Mouse (Mus musculus) kidney, postnatal 0 days (tissue): ENCODE results near the gene Grin2c. TPM values are rescaled to one million over a fixed set of nuclear protein-coding genes. Genes with fewer than 3 reads are reported as not detected.
A peak's percentile ranks its signal among the peaks of the same experiment; 100 is the strongest.

ENCODE experiments used
- ATAC-seq: fragments of 200-750 bp; cut with Nextera tagmentation; replicated peaks from 2 replicates; pipeline ENCODE4 v1.8.0; 2017; ENCODE audit warnings: low read depth, moderate number of reproducible peaks, moderate TSS enrichment, moderate library complexity; ENCODE audit not compliant: low FRiP score
- DNase-seq: peaks from one replicate; pipeline ENCODE4 v3.0.0-alpha.2; 2016; ENCODE audit warnings: low spot score
- H3K27ac ChIP-seq: fragments of 300-500 bp; sonication (generic); 2 replicates; pipeline ENCODE4 v1.5.1; 2014; ENCODE audit warnings: mild to moderate bottlenecking
- H3K27me3 ChIP-seq: fragments of 300-500 bp; sonication (generic); 2 replicates; pipeline ENCODE4 v1.6.1; 2014; ENCODE audit warnings: low read length, mixed read lengths; ENCODE audit not compliant: insufficient read depth
- H3K36me3 ChIP-seq: fragments of 300-500 bp; sonication (generic); 2 replicates; pipeline ENCODE4 v1.6.1; 2014; ENCODE audit warnings: low read length, mixed read lengths; ENCODE audit not compliant: insufficient read depth
- H3K4me1 ChIP-seq: fragments of 300-500 bp; sonication (generic); replicated peaks from 2 replicates; pipeline ENCODE4 v1.6.1; 2014; ENCODE audit warnings: antibody characterized with exemption, low read length, mixed read lengths; ENCODE audit not compliant: insufficient read depth
- H3K4me2 ChIP-seq: fragments of 300-500 bp; sonication (generic); 2 replicates; pipeline ENCODE4 v1.6.1; 2014; ENCODE audit warnings: mild to moderate bottlenecking, low read length, moderate library complexity, mixed read lengths
- H3K4me3 ChIP-seq: fragments of 300-500 bp; sonication (generic); replicated peaks from 2 replicates; pipeline ENCODE4 v1.5.1; 2014; ENCODE audit warnings: low read depth, low read length
- H3K9ac ChIP-seq: fragments of 300-500 bp; sonication (generic); 2 replicates; pipeline ENCODE4 v1.6.1; 2014; ENCODE audit warnings: low read depth, low read length
- H3K9me3 ChIP-seq: fragments of 300-500 bp; sonication (generic); replicated peaks from 2 replicates; pipeline ENCODE4 v1.6.1; 2016; ENCODE audit warnings: low read length, inconsistent platforms, mixed read lengths
- CTCF ChIP-seq: IDR thresholded peaks from 2 replicates; pipeline ENCODE4 v1.5.1; 2016; ENCODE audit warnings: antibody characterized with exemption, low read depth, mild to moderate bottlenecking, moderate library complexity
- WGBS: fragments of 180-500 bp; shearing (Covaris S2); extraction: QIAGEN DNeasy Blood & Tissue Kit; methylation state at CpG from one replicate; pipeline ENCODE4 v1.1.7; 2014; 5-methylcytosine and 5-hydroxymethylcytosine counted together
- polyA plus RNA-seq: library from polyadenylated mRNA; unstranded; fragments of >200 nt; fragmentation: Nextera tagmentation; extraction: Ambion mirVana; gene quantifications from 2 replicates; pipeline ENCODE4 v1.2.1, GENCODE M21; 2015

The Grin2c gene
- polyA plus RNA-seq, 1 experiment from 2014 or later, result not detected

- Histone ChIP-seq H3K9ac (no peak overlapping the region), H3K4me1 (no peaks in the 10 kb centered on the region), H3K36me3 (no peaks in the 10 kb centered on the region), H3K4me2 (no peak overlapping the region), H3K4me3 (no peak overlapping the region), H3K27me3 (0 out of 2 replicates have a peak, but pooled peaks cover 3% of the 10 kb centered on the region), H3K9me3 (no peaks in the 10 kb centered on the region), H3K27ac (no peak overlapping the region)
- 50% methylated on average over 6 of the region's 6 CpGs for WGBS
- DNase-seq, result no peak
- no peak for TF ChIP-seq CTCF
- ATAC-seq, result no peak
These were observed 41.7 kb downstream of the Grin2c start for GRCm38 (mm10) chr11:115225301-115225700.

GRCm38 (mm10) chr11:115224889-115225288 lies 42.2 kb downstream of the Grin2c start:
- ATAC-seq, result 0 out of 2 replicates have a peak, but pooled peaks have one; percentile 14
- Histone ChIP-seq H3K9ac (no peak overlapping the region), H3K4me2 (no peak overlapping the region), H3K36me3 (no peaks in the 10 kb centered on the region), H3K4me1 (no peaks in the 10 kb centered on the region), H3K27me3 (0 out of 2 replicates have a peak, but pooled peaks cover 3% of the 10 kb centered on the region), H3K9me3 (no peaks in the 10 kb centered on the region), H3K27ac (no peak overlapping the region), H3K4me3 (no peak overlapping the region)
- peak; percentile 70 for TF ChIP-seq CTCF
- peak; percentile 73 for DNase-seq
- WGBS, result 51% methylated on average over 8 of the region's 8 CpGs

GRCm38 (mm10) chr11:115223877-115224276 lies 43.2 kb downstream of the Grin2c start:
- no peaks in the 10 kb centered on the region for H3K9me3 ChIP-seq
- DNase-seq, result no peak
- H3K4me1 ChIP-seq, result 0 out of 2 replicates have a peak, but pooled peaks cover 4% of the 10 kb centered on the region
- H3K36me3 ChIP-seq, result no peaks in the 10 kb centered on the region
- H3K4me2 ChIP-seq, result no peak overlapping the region
- WGBS, result 75% methylated on average over 6 of the region's 6 CpGs
- no peak overlapping the region for H3K9ac ChIP-seq
- TF ChIP-seq CTCF, result no peak
- no peak overlapping the region for H3K27ac ChIP-seq
- no peaks in the 10 kb centered on the region for H3K27me3 ChIP-seq
- ATAC-seq, result no peak
- no peak overlapping the region for H3K4me3 ChIP-seq

GRCm38 (mm10) chr11:115223451-115223850 lies 43.6 kb downstream of the Grin2c start:
- no peaks in the 10 kb centered on the region for H3K36me3 ChIP-seq
- no peak overlapping the region for H3K27ac ChIP-seq
- H3K27me3 ChIP-seq, result no peaks in the 10 kb centered on the region
- DNase-seq, result no peak
- 0 out of 2 replicates have a peak, but pooled peaks cover 4% of the 10 kb centered on the region for H3K4me1 ChIP-seq
- WGBS, result 77% methylated on average over 11 of the region's 11 CpGs
- H3K9me3 ChIP-seq, result no peaks in the 10 kb centered on the region
- no peak for ATAC-seq
- H3K4me3 ChIP-seq, result no peak overlapping the region
- no peak overlapping the region for H3K9ac ChIP-seq
- H3K4me2 ChIP-seq, result no peak overlapping the region
- TF ChIP-seq CTCF, result no peak

- 26% methylated on average over 5 of the region's 5 CpGs for WGBS
- ATAC-seq, result no peak
- no peak overlapping the region for H3K9ac ChIP-seq
- H3K4me3 ChIP-seq, result no peak overlapping the region
- H3K4me2 ChIP-seq, result no peak overlapping the region
- no peak for TF ChIP-seq CTCF
- no peak for DNase-seq
- H3K27me3 ChIP-seq, result no peaks in the 10 kb centered on the region
- 0 out of 2 replicates have a peak, but pooled peaks cover 4% of the 10 kb centered on the region for H3K4me1 ChIP-seq
- H3K27ac ChIP-seq, result no peak overlapping the region
- H3K36me3 ChIP-seq, result no peaks in the 10 kb centered on the region
- no peaks in the 10 kb centered on the region for H3K9me3 ChIP-seq
These were observed 44.5 kb downstream of the Grin2c start for GRCm38 (mm10) chr11:115222570-115222969.

- H3K4me2 ChIP-seq, result no peak overlapping the region
- DNase-seq, result peak; percentile 21
- no peak for TF ChIP-seq CTCF
- H3K4me3 ChIP-seq, result no peak overlapping the region
- ATAC-seq, result no peak
- H3K27me3 ChIP-seq, result no peaks in the 10 kb centered on the region
- WGBS, result 31% methylated on average over 12 of the region's 12 CpGs
- 0 out of 2 replicates have a peak, but pooled peaks cover 4% of the 10 kb centered on the region for H3K4me1 ChIP-seq
- no peak overlapping the region for H3K27ac ChIP-seq
- H3K36me3 ChIP-seq, result no peaks in the 10 kb centered on the region
- no peak overlapping the region for H3K9ac ChIP-seq
- H3K9me3 ChIP-seq, result no peaks in the 10 kb centered on the region
These were observed 45.0 kb downstream of the Grin2c start for GRCm38 (mm10) chr11:115222077-115222476.

GRCm38 (mm10) chr11:115219685-115220084 lies 47.4 kb downstream of the Grin2c start:
- Histone ChIP-seq H3K4me3 (no peak overlapping the region), H3K9ac (no peak overlapping the region), H3K4me2 (no peak overlapping the region), H3K27me3 (no peaks in the 10 kb centered on the region), H3K4me1 (0 out of 2 replicates have a peak, but pooled peaks cover 4% of the 10 kb centered on the region), H3K36me3 (no peaks in the 10 kb centered on the region), H3K27ac (no peak overlapping the region), H3K9me3 (no peaks in the 10 kb centered on the region)
- DNase-seq (no peak), ATAC-seq (no peak)
- 86% methylated on average over 10 of the region's 10 CpGs for WGBS
- TF ChIP-seq CTCF, result no peak
